Mouse (Mus musculus): ENCODE results near the gene Prdm11. TPM values are rescaled to one million over a fixed set of nuclear protein-coding genes. Genes with fewer than 3 reads are reported as not detected.

Prdm11 gene
- total RNA-seq (2023): 27.6 to 36.4 TPM (median 31.7 TPM) in 4 replicates

GRCm38 (mm10) chr2:93045818-93046508 lies at the start of gene Prdm11:
TSS of gene Prdm11 (minus strand) at chr2:93046167.

Other genes with a start within 250 kb of the Prdm11 start
- gene Syt13, start 131.1 kb downstream of the Prdm11 start, total RNA-seq (2023): not detected in 4 replicates
- 398 to 444 TPM (median 418 TPM) in 4 replicates for gene Trp53i11, start 141.4 kb upstream of the Prdm11 start, total RNA-seq (2023)

Data from B cell, adult 62 days (primary cell).